Mouse (Mus musculus) midbrain, embryonic 13.5 days (tissue): ENCODE measurements at regions not wholly inside any gene's neighbourhood (a gene's known extent, or its start where the extent isn't known, plus 50 kb on each side); places are given as distances from the start of the nearest gene placed in this dataset.
A peak's percentile ranks its signal among the peaks of the same experiment; 100 is the strongest.

Experiments
- ATAC-seq: fragments of 200-750 bp; cut with Nextera tagmentation; 2 replicates; pipeline ENCODE4 v1.8.0; 2017; ENCODE audit warnings: mild to moderate bottlenecking, moderate TSS enrichment, moderate library complexity
- H3K27ac ChIP-seq: fragments of 300-500 bp; sonication (generic); 2 replicates; pipeline ENCODE4 v1.5.1; 2015; ENCODE audit warnings: inconsistent platforms, mild to moderate bottlenecking, moderate library complexity
- H3K27me3 ChIP-seq: fragments of 300-500 bp; sonication (generic); 2 replicates; pipeline ENCODE4 v1.6.1; 2015; ENCODE audit warnings: mild to moderate bottlenecking, inconsistent platforms
- H3K36me3 ChIP-seq: fragments of 300-500 bp; sonication (generic); 2 replicates; pipeline ENCODE4 v1.6.1; 2015; ENCODE audit warnings: mild to moderate bottlenecking, inconsistent platforms
- H3K4me1 ChIP-seq: fragments of 300-500 bp; sonication (generic); replicated peaks from 2 replicates; pipeline ENCODE4 v1.6.1; 2015; ENCODE audit warnings: inconsistent platforms
- H3K4me2 ChIP-seq: fragments of 300-500 bp; sonication (generic); replicated peaks from 2 replicates; pipeline ENCODE4 v1.6.1; 2015; ENCODE audit warnings: moderate library complexity, mild to moderate bottlenecking, inconsistent platforms
- H3K4me3 ChIP-seq: fragments of 300-500 bp; sonication (generic); replicated peaks from 2 replicates; pipeline ENCODE4 v1.5.1; 2015; ENCODE audit warnings: mild to moderate bottlenecking, inconsistent platforms
- H3K9ac ChIP-seq: fragments of 300-500 bp; sonication (generic); replicated peaks from 2 replicates; pipeline ENCODE4 v1.6.1; 2015; ENCODE audit warnings: mild to moderate bottlenecking, inconsistent platforms
- H3K9me3 ChIP-seq: fragments of 300-500 bp; sonication (generic); 2 replicates; pipeline ENCODE4 v1.6.1; 2016; ENCODE audit warnings: mild to moderate bottlenecking, inconsistent platforms
- WGBS: fragments of 180-500 bp; shearing (Covaris S2); methylation state at CpG from one replicate; pipeline ENCODE4 v1.1.7; 2015; 5-methylcytosine and 5-hydroxymethylcytosine counted together

DNA sequence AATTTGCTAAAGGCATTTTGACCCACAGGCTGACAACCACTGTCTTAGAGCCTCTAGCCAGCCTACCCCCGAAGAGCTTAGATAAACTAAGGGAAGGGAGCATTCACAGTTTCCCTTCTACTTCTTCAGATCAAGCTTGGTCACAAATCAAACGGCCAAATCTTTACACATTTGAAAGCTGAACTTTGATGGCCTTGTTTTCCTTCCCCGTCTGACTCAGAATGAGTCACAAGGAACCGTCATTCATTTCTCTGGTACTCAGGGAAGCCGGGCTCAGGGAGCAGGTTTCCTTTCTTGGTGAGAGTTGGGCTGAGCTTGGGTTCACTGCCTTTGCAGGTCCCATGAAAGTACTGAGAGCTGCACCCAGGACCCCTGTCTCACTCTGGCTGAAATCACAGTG lies 418.5 kb upstream of the Gm10131 start:
- Histone ChIP-seq H3K4me3 (no peak overlapping the region), H3K4me1 (peaks cover 5% of the 10 kb centered on the region; the same call in 1 of the 2 replicates), H3K36me3 (no peaks in the 10 kb centered on the region), H3K9ac (no peak overlapping the region), H3K9me3 (no peaks in the 10 kb centered on the region), H3K27me3 (no peaks in the 10 kb centered on the region), H3K27ac (no peak overlapping the region), H3K4me2 (no peak overlapping the region)
- no peak for ATAC-seq
- 89% methylated on average over 5 of the region's 5 CpGs for WGBS

- no peak for ATAC-seq
- no peak overlapping the region for H3K4me3 ChIP-seq
Observed at GRCm38 (mm10) chr8:34529452-34529851, 417.9 kb upstream of the Gm10131 start.

GRCm38 (mm10) chr8:34528213-34528612 lies 416.7 kb upstream of the Gm10131 start:
- no peak overlapping the region for H3K4me3 ChIP-seq
- H3K27me3 ChIP-seq: no peaks in the 10 kb centered on the region
- H3K9ac ChIP-seq: no peak overlapping the region
- no peaks in the 10 kb centered on the region for H3K36me3 ChIP-seq
- H3K27ac ChIP-seq: no peak overlapping the region
- H3K4me1 ChIP-seq: peaks cover 11% of the 10 kb centered on the region; the same call in 1 of the 2 replicates
- H3K9me3 ChIP-seq: no peaks in the 10 kb centered on the region
- no peak for ATAC-seq
- WGBS: 98% methylated on average over 3 of the region's 3 CpGs
- no peak overlapping the region for H3K4me2 ChIP-seq

More at GRCm38 (mm10) chr8:34529452-34529851, 417.9 kb upstream of the Gm10131 start:
- 95% methylated on average over 1 of the region's 1 CpGs for WGBS
- Histone ChIP-seq H3K36me3 (no peaks in the 10 kb centered on the region), H3K9me3 (no peaks in the 10 kb centered on the region), H3K27ac (no peak overlapping the region), H3K4me2 (no peak overlapping the region), H3K27me3 (no peaks in the 10 kb centered on the region), H3K4me1 (peaks cover 9% of the 10 kb centered on the region; the same call in 1 of the 2 replicates), H3K9ac (no peak overlapping the region)

DNA sequence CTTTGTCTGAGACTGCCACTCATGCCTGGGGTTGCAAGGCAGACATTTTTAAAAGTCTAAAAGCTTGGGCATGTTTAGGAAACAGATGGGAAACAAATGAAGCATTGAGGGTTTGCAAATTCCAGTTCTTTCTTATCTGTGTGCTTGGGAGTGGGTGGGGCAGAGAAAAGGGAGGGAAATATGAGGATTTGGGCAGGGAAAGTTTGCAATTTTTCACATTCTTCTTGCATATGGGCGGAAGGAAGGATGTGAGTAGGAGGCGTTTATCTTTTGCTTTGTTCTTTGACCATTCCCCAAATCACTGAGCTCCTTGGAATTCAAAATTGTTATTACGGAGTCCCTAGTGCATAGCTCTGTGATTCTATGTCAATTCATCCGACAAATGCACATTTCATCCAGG lies 413.7 kb upstream of the Gm10131 start:
- no peak overlapping the region for H3K9ac ChIP-seq
- H3K4me1 ChIP-seq: peaks cover 11% of the 10 kb centered on the region; the same call in 1 of the 2 replicates
- 0 out of 2 replicates have a peak overlapping the region, but pooled peaks have one; percentile 3 for H3K27ac ChIP-seq
- no peaks in the 10 kb centered on the region for H3K27me3 ChIP-seq
- no peak overlapping the region for H3K4me2 ChIP-seq
- WGBS: 61% methylated on average over 4 of the region's 4 CpGs
- H3K9me3 ChIP-seq: no peaks in the 10 kb centered on the region
- ATAC-seq: no peak
- no peak overlapping the region for H3K4me3 ChIP-seq
- H3K36me3 ChIP-seq: no peaks in the 10 kb centered on the region

DNA sequence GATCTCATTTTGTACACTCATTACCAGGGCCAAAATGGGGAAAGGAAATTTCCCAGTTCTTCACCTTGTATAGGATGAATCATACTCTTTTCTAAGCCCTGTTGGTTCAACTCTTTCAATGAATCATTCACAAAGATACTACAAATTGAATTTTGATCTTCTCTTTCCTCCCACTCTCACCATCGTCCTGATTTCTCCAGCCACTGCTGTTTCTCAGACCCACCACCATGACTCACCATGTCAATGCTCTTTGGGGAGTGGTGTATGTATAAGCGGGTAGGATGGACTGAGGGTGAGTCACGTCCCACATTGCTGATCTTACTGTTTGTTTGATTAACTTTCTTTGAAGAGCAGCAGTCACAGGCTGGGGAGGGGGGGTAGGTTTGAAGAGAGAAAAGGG lies 412.3 kb upstream of the Gm10131 start:
- Histone ChIP-seq H3K9ac (no peak overlapping the region), H3K4me2 (no peak overlapping the region), H3K36me3 (no peaks in the 10 kb centered on the region), H3K4me3 (no peak overlapping the region), H3K4me1 (peaks cover 11% of the 10 kb centered on the region; the same call in 1 of the 2 replicates), H3K27ac (no peak overlapping the region), H3K27me3 (no peaks in the 10 kb centered on the region), H3K9me3 (no peaks in the 10 kb centered on the region)
- WGBS: 88% methylated on average over 3 of the region's 3 CpGs
- ATAC-seq: no peak

DNA sequence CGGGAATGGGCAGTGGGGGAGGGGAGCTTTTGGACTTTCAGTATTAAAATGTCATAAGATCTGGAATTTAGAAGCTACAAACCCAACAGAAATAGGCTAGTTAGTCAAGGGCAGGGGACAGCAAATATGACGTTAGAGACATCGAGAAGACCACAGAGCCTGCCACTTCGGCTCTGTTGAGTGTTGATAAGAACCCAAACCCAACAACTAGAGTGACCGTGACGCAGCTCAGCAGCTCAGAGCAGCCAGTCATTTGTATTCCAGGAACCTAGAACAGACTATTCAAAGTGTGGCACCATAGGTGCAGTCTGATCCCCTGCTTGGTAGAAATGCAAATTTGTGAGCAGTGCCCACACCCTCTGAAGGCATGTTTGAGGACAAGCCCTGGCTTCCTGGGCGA lies 409.8 kb upstream of the Gm10131 start:
- Histone ChIP-seq H3K9me3 (0 out of 2 replicates have a peak, but pooled peaks cover under 1% of the 10 kb centered on the region), H3K4me2 (no peak overlapping the region), H3K27ac (no peak overlapping the region), H3K9ac (no peak overlapping the region), H3K4me1 (peaks cover 11% of the 10 kb centered on the region; the same call in 1 of the 2 replicates), H3K4me3 (no peak overlapping the region), H3K27me3 (no peaks in the 10 kb centered on the region), H3K36me3 (no peaks in the 10 kb centered on the region)
- WGBS: 87% methylated on average over 7 of the region's 7 CpGs
- no peak for ATAC-seq

GRCm38 (mm10) chr8:34520664-34521063 lies 409.1 kb upstream of the Gm10131 start:
- H3K9me3 ChIP-seq: peaks cover 7% of the 10 kb centered on the region; the same call in 1 of the 2 replicates
- H3K9ac ChIP-seq: no peak overlapping the region
- H3K4me3 ChIP-seq: no peak overlapping the region
- H3K27ac ChIP-seq: no peak overlapping the region
- no peak overlapping the region for H3K4me2 ChIP-seq
- no peak for ATAC-seq
- WGBS: 72% methylated on average over 4 of the region's 4 CpGs
- H3K27me3 ChIP-seq: no peaks in the 10 kb centered on the region
- peaks cover 11% of the 10 kb centered on the region; the same call in 1 of the 2 replicates for H3K4me1 ChIP-seq
- no peaks in the 10 kb centered on the region for H3K36me3 ChIP-seq

DNA sequence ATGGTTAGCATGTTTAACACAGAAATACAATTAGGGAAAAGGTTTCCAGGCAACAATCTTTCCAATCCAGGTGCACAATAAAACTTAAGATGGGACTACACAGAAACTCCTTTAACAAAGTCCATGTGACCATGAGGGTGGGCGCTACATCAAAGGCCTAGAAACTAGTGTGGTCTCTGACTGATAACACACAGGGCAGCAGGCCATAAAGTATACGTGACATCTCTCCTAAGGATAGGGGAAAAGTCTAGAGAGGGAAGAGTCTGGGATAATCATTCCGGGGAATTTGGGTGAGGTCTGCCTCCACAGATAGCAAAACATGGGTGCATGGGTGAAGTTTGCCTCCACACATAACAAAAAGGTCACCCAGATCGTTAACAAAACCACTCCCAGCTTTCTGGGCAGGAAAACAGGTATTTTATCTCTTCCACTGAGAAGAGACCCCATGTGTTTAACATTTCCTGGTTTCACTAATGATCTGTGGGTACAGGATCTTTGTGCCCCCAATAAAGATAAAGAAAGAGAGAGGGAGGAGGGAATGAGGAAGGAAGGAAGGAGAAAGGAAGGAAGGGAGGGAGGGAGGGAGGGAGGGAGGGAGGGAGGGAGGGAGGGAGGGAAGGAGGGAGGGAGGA lies 402.0 kb upstream of the Gm10131 start:
- H3K9me3 ChIP-seq: peaks cover 9% of the 10 kb centered on the region; the same call in 1 of the 2 replicates
- no peak overlapping the region for H3K27ac ChIP-seq
- H3K27me3 ChIP-seq: no peaks in the 10 kb centered on the region
- H3K36me3 ChIP-seq: no peaks in the 10 kb centered on the region
- WGBS: 79% methylated on average over 4 of the region's 4 CpGs
- H3K9ac ChIP-seq: no peak overlapping the region
- H3K4me2 ChIP-seq: no peak overlapping the region
- H3K4me3 ChIP-seq: no peak overlapping the region
- ATAC-seq: no peak
- no peaks in the 10 kb centered on the region for H3K4me1 ChIP-seq

DNA sequence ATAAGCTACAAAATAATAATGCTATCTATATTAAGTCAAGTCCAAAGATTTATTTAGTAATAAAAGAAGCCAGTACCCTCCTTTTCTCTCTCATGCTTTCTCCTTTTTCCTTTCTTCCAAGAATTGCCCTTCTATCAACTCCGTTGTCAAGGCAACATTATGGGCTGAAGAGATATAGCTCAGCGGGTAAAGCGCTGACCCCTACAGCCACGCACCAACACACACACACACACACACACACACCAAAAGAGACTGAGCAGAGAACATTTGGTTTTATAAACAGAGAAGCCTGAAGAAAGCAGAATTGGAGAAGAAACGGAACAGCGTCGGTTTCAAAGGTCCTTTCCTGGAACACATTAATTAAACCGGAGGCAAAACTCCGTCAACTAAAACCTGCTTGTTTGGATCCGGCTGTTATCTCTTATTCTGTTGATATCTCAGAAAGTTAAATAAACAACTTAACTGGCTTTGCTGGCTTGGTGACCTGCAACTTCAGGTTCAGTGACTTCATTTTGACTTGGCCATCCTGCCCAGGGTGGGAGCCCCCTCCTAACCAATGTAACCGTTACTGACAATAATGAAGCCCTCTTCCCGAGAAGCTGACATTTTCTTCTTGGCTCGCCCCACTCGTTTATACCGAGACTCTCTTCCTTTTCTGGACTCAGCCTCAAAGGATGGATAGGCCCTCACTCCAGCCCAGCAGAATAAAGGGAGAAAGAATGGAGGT lies 394.5 kb upstream of the Gm10131 start:
- Histone ChIP-seq H3K36me3 (no peaks in the 10 kb centered on the region), H3K4me3 (no peak overlapping the region), H3K27ac (no peak overlapping the region), H3K4me2 (no peak overlapping the region), H3K27me3 (no peaks in the 10 kb centered on the region), H3K9me3 (no peaks in the 10 kb centered on the region), H3K9ac (no peak overlapping the region), H3K4me1 (no peaks in the 10 kb centered on the region)
- no peak for ATAC-seq
- WGBS: 69% methylated on average over 15 of the region's 15 CpGs

- Histone ChIP-seq H3K4me3 (no peak overlapping the region), H3K27ac (no peak overlapping the region), H3K27me3 (no peaks in the 10 kb centered on the region), H3K4me2 (no peak overlapping the region), H3K9me3 (no peaks in the 10 kb centered on the region), H3K36me3 (no peaks in the 10 kb centered on the region), H3K4me1 (no peaks in the 10 kb centered on the region), H3K9ac (no peak overlapping the region)
- 87% methylated on average over 7 of the region's 7 CpGs for WGBS
- ATAC-seq: no peak
Observed at GRCm38 (mm10) chr8:34505102-34505501, 393.6 kb upstream of the Gm10131 start.

DNA sequence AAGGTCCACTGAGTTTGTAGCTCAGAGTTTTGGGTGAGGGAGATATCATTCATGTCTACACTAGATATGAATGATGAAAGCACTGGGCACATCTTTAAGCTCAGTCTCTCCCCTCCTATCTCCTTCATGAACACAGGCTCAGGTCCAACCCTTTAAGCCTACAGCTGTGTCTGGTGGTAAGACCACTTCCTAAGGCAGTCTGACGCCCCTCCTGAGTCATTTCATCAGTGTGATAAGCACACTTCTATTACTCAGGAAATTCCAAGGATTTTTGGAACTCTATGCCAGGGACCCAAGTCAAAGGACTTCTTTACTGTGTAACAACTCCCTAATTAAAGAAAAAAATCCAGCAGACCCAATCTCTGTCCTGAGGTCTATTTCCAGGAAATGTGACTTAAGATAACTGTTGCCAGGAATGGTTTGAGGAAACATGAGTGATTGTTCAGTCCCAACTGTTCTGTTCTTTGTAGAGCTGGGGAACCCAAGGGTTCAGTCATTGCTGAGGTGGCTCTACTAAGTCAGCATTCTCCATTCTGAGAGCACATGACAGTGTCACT lies 391.1 kb upstream of the Gm10131 start:
- Histone ChIP-seq H3K4me3 (no peak overlapping the region), H3K27me3 (no peaks in the 10 kb centered on the region), H3K4me2 (no peak overlapping the region), H3K27ac (no peak overlapping the region), H3K9me3 (no peaks in the 10 kb centered on the region), H3K9ac (no peak overlapping the region), H3K4me1 (no peaks in the 10 kb centered on the region), H3K36me3 (no peaks in the 10 kb centered on the region)
- no peak for ATAC-seq
- 83% methylated on average over 1 of the region's 1 CpGs for WGBS

DNA sequence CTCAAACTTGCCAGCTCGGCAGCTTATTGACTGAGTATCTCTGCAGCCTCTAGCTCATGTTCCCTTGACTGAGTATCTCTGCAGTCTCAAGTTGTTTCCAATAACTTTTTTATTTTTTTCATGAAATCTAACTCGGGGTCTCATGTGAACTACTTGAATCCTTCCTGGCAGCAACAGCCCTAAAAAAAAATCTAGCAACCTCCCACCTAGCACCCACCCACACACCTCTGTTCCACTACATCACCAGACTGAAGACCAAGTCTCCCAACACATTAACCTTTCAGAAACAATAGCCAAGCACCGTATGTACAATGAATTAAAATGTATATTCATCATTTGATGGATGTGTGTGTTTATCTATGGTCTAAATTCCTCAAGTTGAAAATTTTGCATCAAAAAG lies 387.7 kb upstream of the Gm10131 start:
- whole genome bisulfite sequencing: 81% methylated on average over 3 of the region's 3 CpGs
- Histone ChIP-seq H3K4me1 (no peaks in the 10 kb centered on the region), H3K9me3 (no peaks in the 10 kb centered on the region), H3K4me3 (no peak overlapping the region), H3K4me2 (no peak overlapping the region), H3K27me3 (no peaks in the 10 kb centered on the region), H3K36me3 (no peaks in the 10 kb centered on the region), H3K27ac (no peak overlapping the region), H3K9ac (no peak overlapping the region)
- ATAC-seq: no peak
